In genomic region chr16:42440822-42441221, GRCm38 (mm10) we compare ENCODE assay signal across 11 mouse cellular contexts.
DNase-seq lines count a peak whose midpoint lies in the region; ATAC-seq lines count a peak whose summit lies in the region.
"Had no signal": no experiment of that assay in that cellular context is flagged by ENCODE, and none has a peak within 500 bp of the region (broad histone marks: within the 10 kb centered on the region; RNA-seq: fewer than 3 reads in every experiment).

No protein-coding gene starts in this region.

- no peaks in the 10 kb centered on the region for H3K27me3 ChIP-seq in forebrain, embryonic 10.5 days (ENCODE audit: poor library complexity, severe bottlenecking)
- H3K27me3 ChIP-seq in forebrain, embryonic 12.5 days: no peaks in the 10 kb centered on the region
- no peaks in the 10 kb centered on the region for H3K27me3 ChIP-seq in embryonic facial prominence, embryonic 10.5 days (replicated peaks; ENCODE audit: low read depth, poor library complexity, severe bottlenecking)
- H3K27me3 ChIP-seq in forebrain, embryonic 15.5 days: no peaks in the 10 kb centered on the region
- H3K27me3 ChIP-seq: embryonic facial prominence, embryonic 15.5 days; hindbrain, embryonic 15.5 days; limb, embryonic 15.5 days had no signal

- H3K4me3 ChIP-seq in forebrain, embryonic 10.5 days: no peak overlapping the region
- H3K4me3 ChIP-seq in forebrain, embryonic 12.5 days (replicated peaks): no peak overlapping the region
- no peak overlapping the region for H3K4me3 ChIP-seq in embryonic facial prominence, embryonic 10.5 days
- H3K4me3 ChIP-seq in forebrain, embryonic 15.5 days: no peak overlapping the region
- H3K4me3 ChIP-seq: embryonic facial prominence, embryonic 15.5 days; hindbrain, embryonic 15.5 days; limb, embryonic 15.5 days had no signal

- peaks cover 22% of the 10 kb centered on the region for H3K4me1 ChIP-seq in forebrain, embryonic 10.5 days
- H3K4me1 ChIP-seq in forebrain, embryonic 12.5 days: peaks cover 22% of the 10 kb centered on the region
- peaks cover 18% of the 10 kb centered on the region for H3K4me1 ChIP-seq in embryonic facial prominence, embryonic 10.5 days
- H3K4me1 ChIP-seq in forebrain, embryonic 15.5 days: peaks cover 21% of the 10 kb centered on the region
- H3K4me1 ChIP-seq: embryonic facial prominence, embryonic 15.5 days; limb, embryonic 15.5 days had no signal

- peak overlapping the region; percentile 25; the same call in 1 of the 2 replicates for H3K27ac ChIP-seq in forebrain, embryonic 10.5 days
- no peak overlapping the region for H3K27ac ChIP-seq in forebrain, embryonic 12.5 days
- H3K27ac ChIP-seq in embryonic facial prominence, embryonic 10.5 days (replicated peaks): no peak overlapping the region
- H3K27ac ChIP-seq in forebrain, embryonic 15.5 days (replicated peaks): no peak overlapping the region
- H3K27ac ChIP-seq: embryonic facial prominence, embryonic 15.5 days; hindbrain, embryonic 15.5 days; limb, embryonic 15.5 days had no signal

- no peak for ATAC-seq in forebrain, embryonic 12.5 days (ENCODE audit: low FRiP score)
- no peak for ATAC-seq in erythroblast, adult 5-6 weeks (replicated peaks; ENCODE audit: low FRiP score, poor library complexity, severe bottlenecking)
- ATAC-seq in forebrain, embryonic 15.5 days (replicated peaks): no peak

- WGBS in forebrain, embryonic 10.5 days: 41% methylated on average over 4 of the region's 4 CpGs
- 32% methylated on average over 4 of the region's 4 CpGs for WGBS in forebrain, embryonic 12.5 days
- WGBS in embryonic facial prominence, embryonic 10.5 days: 51% methylated on average over 4 of the region's 4 CpGs
- WGBS in forebrain, embryonic 15.5 days: 17% methylated on average over 4 of the region's 4 CpGs

- H3K9me3 ChIP-seq in forebrain, embryonic 10.5 days: no peaks in the 10 kb centered on the region
- H3K9me3 ChIP-seq in forebrain, embryonic 12.5 days: no peaks in the 10 kb centered on the region
- no peaks in the 10 kb centered on the region for H3K9me3 ChIP-seq in embryonic facial prominence, embryonic 10.5 days
- no peaks in the 10 kb centered on the region for H3K9me3 ChIP-seq in forebrain, embryonic 15.5 days
- H3K9me3 ChIP-seq: embryonic facial prominence, embryonic 15.5 days; hindbrain, embryonic 15.5 days; limb, embryonic 15.5 days had no signal

- H3K9ac ChIP-seq in forebrain, embryonic 12.5 days: no peak overlapping the region
- H3K9ac ChIP-seq in forebrain, embryonic 15.5 days (replicated peaks): no peak overlapping the region
- H3K9ac ChIP-seq: embryonic facial prominence, embryonic 15.5 days; hindbrain, embryonic 15.5 days; limb, embryonic 15.5 days had no signal

- H3K4me2 ChIP-seq in forebrain, embryonic 12.5 days: no peak overlapping the region
- H3K4me2 ChIP-seq in forebrain, embryonic 15.5 days (replicated peaks): no peak overlapping the region
- H3K4me2 ChIP-seq: embryonic facial prominence, embryonic 15.5 days; hindbrain, embryonic 15.5 days; limb, embryonic 15.5 days had no signal

- no peaks in the 10 kb centered on the region for H3K36me3 ChIP-seq in forebrain, embryonic 10.5 days (replicated peaks)
- H3K36me3 ChIP-seq in forebrain, embryonic 12.5 days (replicated peaks): no peaks in the 10 kb centered on the region
- no peaks in the 10 kb centered on the region for H3K36me3 ChIP-seq in embryonic facial prominence, embryonic 10.5 days (replicated peaks)
- H3K36me3 ChIP-seq in forebrain, embryonic 15.5 days: no peaks in the 10 kb centered on the region
- H3K36me3 ChIP-seq: embryonic facial prominence, embryonic 15.5 days; hindbrain, embryonic 15.5 days; limb, embryonic 15.5 days had no signal

- no peak for DNase-seq in forebrain, embryonic 10.5 days (ENCODE audit: extremely low spot score, low spot score)
- peak; percentile 15 for DNase-seq in 3134 (ENCODE audit: extremely low read depth, insufficient read length, low spot score)
- peak; percentile 14 for DNase-seq in embryonic facial prominence, embryonic 10.5 days (ENCODE audit: low spot score)
- DNase-seq in kidney, postnatal 14 days: peak; percentile 25
- no peak for DNase-seq in right cerebral cortex, postnatal 36 days (ENCODE audit: low spot score in 2 of 2)

Comparison
In these comparisons a context has a peak if more than half of its experiments do, and no peak if none do; other contexts are left out.
1. DNase-seq: peak in 3134 (single experiment), embryonic facial prominence, embryonic 10.5 days (single experiment) and kidney, postnatal 14 days (single experiment); none in forebrain, embryonic 10.5 days (single experiment) and right cerebral cortex, postnatal 36 days (0 of 2).